Mouse (Mus musculus): ENCODE measurements at regions not wholly inside any gene's neighbourhood (a gene's known extent, or its start where the extent isn't known, plus 50 kb on each side); places are given as distances from the start of the nearest gene placed in this dataset.
A peak's percentile ranks its signal among the peaks of the same experiment; 100 is the strongest.

GRCm38 (mm10) chr6:18934362-18934761, 68.2 kb downstream of the Ankrd7 start:
- DNase-seq, result peak; percentile 9

- no peak for DNase-seq
These were observed 80.0 kb downstream of the Ankrd7 start for GRCm38 (mm10) chr6:18946002-18946683.

All from kidney, postnatal 14 days (tissue).